Mouse (Mus musculus) forebrain, embryonic 11.5 days (tissue): Measurements from ENCODE around the gene Chic2. TPM values are rescaled to one million over a fixed set of nuclear protein-coding genes. Genes with fewer than 3 reads are reported as not detected.

Experiments
- ATAC-seq: fragments of 200-750 bp; cut with Nextera tagmentation; replicated peaks from 2 replicates; pipeline ENCODE4 v1.8.0; 2017; ENCODE audit warnings: moderate TSS enrichment; ENCODE audit not compliant: low FRiP score
- DNase-seq: peaks from one replicate; pipeline ENCODE4 v3.0.0-alpha.2; 2017; ENCODE audit warnings: low spot score
- H3K27ac ChIP-seq: fragments of 300-500 bp; sonication (generic); 2 replicates; pipeline ENCODE4 v1.5.1; 2014; ENCODE audit warnings: low read depth, low read length
- H3K27me3 ChIP-seq: fragments of 300-500 bp; sonication (generic); 2 replicates; pipeline ENCODE4 v1.6.1; 2014; ENCODE audit warnings: mild to moderate bottlenecking, low read length, mixed read lengths; ENCODE audit not compliant: control insufficient read depth, insufficient read depth
- H3K36me3 ChIP-seq: fragments of 300-500 bp; sonication (generic); 2 replicates; pipeline ENCODE4 v1.6.1; 2014; ENCODE audit warnings: mild to moderate bottlenecking, low read length, moderate library complexity, mixed read lengths; ENCODE audit not compliant: control insufficient read depth, insufficient read depth
- H3K4me1 ChIP-seq: fragments of 300-500 bp; sonication (generic); replicated peaks from 2 replicates; pipeline ENCODE4 v1.6.1; 2014; ENCODE audit warnings: low read length, mixed read lengths; ENCODE audit not compliant: control insufficient read depth, insufficient read depth
- H3K4me2 ChIP-seq: fragments of 300-500 bp; sonication (generic); 2 replicates; pipeline ENCODE4 v1.6.1; 2014; ENCODE audit warnings: low read depth, mild to moderate bottlenecking, low read length, moderate library complexity, mixed read lengths; ENCODE audit not compliant: severe bottlenecking
- H3K4me3 ChIP-seq: fragments of 300-500 bp; sonication (generic); 2 replicates; pipeline ENCODE4 v1.5.1; 2014; ENCODE audit warnings: low read depth, low read length
- H3K9ac ChIP-seq: fragments of 300-500 bp; sonication (generic); 2 replicates; pipeline ENCODE4 v1.6.1; 2014; ENCODE audit warnings: low read length
- H3K9me3 ChIP-seq: fragments of 300-500 bp; sonication (generic); 2 replicates; pipeline ENCODE4 v1.6.1; 2016; ENCODE audit warnings: low read length, mixed read lengths; ENCODE audit not compliant: control insufficient read depth
- WGBS: fragments of 180-500 bp; shearing (Covaris S2); extraction: QIAGEN DNeasy Blood & Tissue Kit; methylation state at CpG from one replicate; pipeline ENCODE4 v1.1.7; 2014; 5-methylcytosine and 5-hydroxymethylcytosine counted together
- polyA plus RNA-seq: library from polyadenylated mRNA; unstranded; fragments of >200 nt; fragmentation: Nextera tagmentation; extraction: Ambion mirVana; gene quantifications from 2 replicates; pipeline ENCODE4 v1.2.1, GENCODE M21; 2014

Gene Chic2
- polyA plus RNA-seq, 1 experiment from 2014 or later: 42.3 TPM

GRCm38 (mm10) chr5:75011985-75012738 lies 32.4 kb downstream of the Chic2 start:
- WGBS: 25% methylated on average over 4 of the region's 4 CpGs

GRCm38 (mm10) chr5:75004755-75005154 lies 39.8 kb downstream of the Chic2 start:
- 60% methylated on average over 3 of the region's 3 CpGs for WGBS
- H3K27me3 ChIP-seq: peaks cover 39% of the 10 kb centered on the region
- no peak for ATAC-seq

More at GRCm38 (mm10) chr5:75011985-75012738, 32.4 kb downstream of the Chic2 start:
- no peak overlapping the region for H3K4me2 ChIP-seq
- H3K9ac ChIP-seq: no peak overlapping the region
- ATAC-seq: peak; percentile 56
- H3K27me3 ChIP-seq: peaks cover 13% of the 10 kb centered on the region; the same call in 1 of the 2 replicates
- H3K27ac ChIP-seq: peak overlapping the region; percentile 53; the same call in 1 of the 2 replicates
- H3K9me3 ChIP-seq: peaks cover 3% of the 10 kb centered on the region; the same call in 1 of the 2 replicates
- peaks cover 13% of the 10 kb centered on the region; the same call in 1 of the 2 replicates for H3K4me1 ChIP-seq
- no peak for DNase-seq
- H3K36me3 ChIP-seq: no peaks in the 10 kb centered on the region; the same call in 1 of the 2 replicates
- H3K4me3 ChIP-seq: no peak overlapping the region

GRCm38 (mm10) chr5:75002109-75002508 lies 42.5 kb downstream of the Chic2 start:
- no peak for ATAC-seq
- H3K4me2 ChIP-seq: no peak overlapping the region
- WGBS: 80% methylated on average over 3 of the region's 3 CpGs
- no peak overlapping the region for H3K4me3 ChIP-seq
- no peak overlapping the region for H3K9ac ChIP-seq
- H3K27me3 ChIP-seq: peaks cover 43% of the 10 kb centered on the region
- no peak overlapping the region for H3K27ac ChIP-seq
- peaks cover 8% of the 10 kb centered on the region; the same call in 1 of the 2 replicates for H3K4me1 ChIP-seq
- no peaks in the 10 kb centered on the region for H3K36me3 ChIP-seq
- no peak for DNase-seq
- no peaks in the 10 kb centered on the region for H3K9me3 ChIP-seq

More at GRCm38 (mm10) chr5:75004755-75005154, 39.8 kb downstream of the Chic2 start:
- peaks cover 3% of the 10 kb centered on the region; the same call in 1 of the 2 replicates for H3K4me1 ChIP-seq
- H3K36me3 ChIP-seq: no peaks in the 10 kb centered on the region; the same call in 1 of the 2 replicates
- H3K4me3 ChIP-seq: no peak overlapping the region
- no peak for DNase-seq
- no peak overlapping the region for H3K27ac ChIP-seq
- no peak overlapping the region for H3K9ac ChIP-seq
- H3K9me3 ChIP-seq: peaks cover 3% of the 10 kb centered on the region; the same call in 1 of the 2 replicates
- no peak overlapping the region for H3K4me2 ChIP-seq

GRCm38 (mm10) chr5:74998716-74999512 lies 45.7 kb downstream of the Chic2 start:
- H3K4me1 ChIP-seq: peaks cover 11% of the 10 kb centered on the region; the same call in 1 of the 2 replicates
- peak overlapping the region; percentile 55; the same call in 1 of the 2 replicates for H3K27ac ChIP-seq
- H3K36me3 ChIP-seq: peaks cover 3% of the 10 kb centered on the region; the same call in 1 of the 2 replicates

GRCm38 (mm10) chr5:74994947-74995346 lies 49.6 kb downstream of the Chic2 start:
- no peak for ATAC-seq
- H3K27ac ChIP-seq: no peak overlapping the region
- WGBS: 43% methylated on average over 8 of the region's 8 CpGs
- H3K4me1 ChIP-seq: peaks cover 7% of the 10 kb centered on the region; the same call in 1 of the 2 replicates
- H3K9ac ChIP-seq: no peak overlapping the region
- H3K4me2 ChIP-seq: no peak overlapping the region
- DNase-seq: no peak
- no peak overlapping the region for H3K4me3 ChIP-seq
- peaks cover 6% of the 10 kb centered on the region for H3K9me3 ChIP-seq
- peaks cover 3% of the 10 kb centered on the region; the same call in 1 of the 2 replicates for H3K36me3 ChIP-seq
- H3K27me3 ChIP-seq: peaks cover 26% of the 10 kb centered on the region

More at GRCm38 (mm10) chr5:74998716-74999512, 45.7 kb downstream of the Chic2 start:
- peak; percentile 94 for ATAC-seq
- DNase-seq: peak; percentile 84
- no peaks in the 10 kb centered on the region for H3K9me3 ChIP-seq
- H3K27me3 ChIP-seq: peaks cover 56% of the 10 kb centered on the region
- WGBS: 11% methylated on average over 12 of the region's 12 CpGs
- no peak overlapping the region for H3K4me3 ChIP-seq
- 0 out of 2 replicates have a peak overlapping the region, but pooled peaks have one; percentile 2 for H3K4me2 ChIP-seq
- H3K9ac ChIP-seq: no peak overlapping the region

- Histone ChIP-seq H3K4me2 (0 out of 2 replicates have a peak overlapping the region, but pooled peaks have one; percentile 5), H3K27ac (no peak overlapping the region), H3K36me3 (no peaks in the 10 kb centered on the region), H3K4me3 (no peak overlapping the region), H3K27me3 (peaks cover 24% of the 10 kb centered on the region), H3K9ac (no peak overlapping the region), H3K4me1 (peaks cover 20% of the 10 kb centered on the region), H3K9me3 (no peaks in the 10 kb centered on the region)
- ATAC-seq: no peak
- peak; percentile 44 for DNase-seq
- WGBS: 7% methylated on average over 5 of the region's 5 CpGs
Observed at GRCm38 (mm10) chr5:74984101-74984500, 60.5 kb downstream of the Chic2 start.

- peaks cover 36% of the 10 kb centered on the region for H3K27me3 ChIP-seq
- DNase-seq: peak; percentile 31
- WGBS: 13% methylated on average over 4 of the region's 4 CpGs
- H3K4me2 ChIP-seq: no peak overlapping the region
- no peak overlapping the region for H3K27ac ChIP-seq
- ATAC-seq: no peak
- H3K36me3 ChIP-seq: no peaks in the 10 kb centered on the region
- no peak overlapping the region for H3K4me3 ChIP-seq
- no peak overlapping the region for H3K9ac ChIP-seq
- no peaks in the 10 kb centered on the region for H3K9me3 ChIP-seq
- peaks cover 20% of the 10 kb centered on the region for H3K4me1 ChIP-seq
Observed at GRCm38 (mm10) chr5:74980574-74980973, 64.0 kb downstream of the Chic2 start.

GRCm38 (mm10) chr5:74980154-74980553 lies 64.4 kb downstream of the Chic2 start:
- Histone ChIP-seq H3K27me3 (peaks cover 37% of the 10 kb centered on the region), H3K4me1 (peaks cover 20% of the 10 kb centered on the region), H3K4me3 (no peak overlapping the region), H3K9ac (no peak overlapping the region), H3K27ac (no peak overlapping the region), H3K36me3 (no peaks in the 10 kb centered on the region), H3K9me3 (no peaks in the 10 kb centered on the region), H3K4me2 (no peak overlapping the region)
- WGBS: 3% methylated on average over 7 of the region's 7 CpGs
- ATAC-seq (0 out of 2 replicates have a peak, but pooled peaks have one; percentile 25), DNase-seq (no peak)
